Mouse (Mus musculus) thymus, adult 2 months (tissue): ENCODE measurements around the gene Plekhm1. TPM values are rescaled to one million over a fixed set of nuclear protein-coding genes. Genes with fewer than 3 reads are reported as not detected.
"Not testable (repeated sequence)": the region's sequence is repeated elsewhere in the genome, so short reads cannot be mapped to it uniquely, and the experiment has no call there.

Experiments
- DNase-seq: peaks from one replicate; pipeline ENCODE4 v3.0.0; 2021
- H3K27ac ChIP-seq: fragments of 200-500 bp; 2 replicates; pipeline ENCODE4 v1.5.1; 2012; ENCODE audit warnings: low read length, control low read depth; ENCODE audit not compliant: control insufficient read depth, insufficient read depth
- H3K27me3 ChIP-seq: fragments of 200-500 bp; 2 replicates; pipeline ENCODE4 v1.6.1; 2012; ENCODE audit warnings: mild to moderate bottlenecking, low read length, moderate library complexity, mixed read lengths; ENCODE audit not compliant: control insufficient read depth, insufficient read depth
- H3K36me3 ChIP-seq: fragments of 200-500 bp; 2 replicates; pipeline ENCODE4 v1.6.1; 2012; ENCODE audit warnings: mild to moderate bottlenecking, low read length, moderate library complexity; ENCODE audit not compliant: control insufficient read depth, insufficient read depth
- H3K4me1 ChIP-seq: fragments of 200-500 bp; replicated peaks from 2 replicates; pipeline ENCODE4 v1.6.1; 2012; ENCODE audit warnings: low read length; ENCODE audit not compliant: control insufficient read depth, insufficient read depth
- H3K4me3 ChIP-seq: fragments of 200-500 bp; 2 replicates; pipeline ENCODE4 v1.5.1; 2012; ENCODE audit warnings: mild to moderate bottlenecking, low read length, control low read depth, moderate library complexity; ENCODE audit not compliant: control insufficient read depth, insufficient read depth
- CTCF ChIP-seq: fragments of 200-500 bp; IDR thresholded peaks from 2 replicates; pipeline ENCODE4 v1.5.1; 2012; ENCODE audit warnings: mild to moderate bottlenecking, control low read depth, low read length, moderate library complexity, borderline replicate concordance; ENCODE audit not compliant: control insufficient read depth, poor library complexity, insufficient read depth; ENCODE audit errors: extremely low read depth
- POLR2A ChIP-seq: fragments of 200-500 bp; IDR thresholded peaks from 2 replicates; pipeline ENCODE4 v1.6.1; 2012; ENCODE audit warnings: mild to moderate bottlenecking, low read length, control low read depth, moderate library complexity; ENCODE audit not compliant: control insufficient read depth, poor library complexity, insufficient read depth; ENCODE audit errors: extremely low read depth
- WGBS: fragments of 180-500 bp; shearing (Covaris S2); methylation state at CpG from one replicate; pipeline ENCODE4 v1.1.7; 2018; 5-methylcytosine and 5-hydroxymethylcytosine counted together
- polyA plus RNA-seq: library from polyadenylated mRNA; depleted of rRNA; stranded (reverse); fragments of >200 nt; gene quantifications from 2 replicates; pipeline ENCODE4 v1.2.3, GENCODE M21; 2012

Plekhm1 gene
- polyA plus RNA-seq, 1 experiment = 43.6 TPM

- Histone ChIP-seq H3K36me3 (no peaks in the 10 kb centered on the region), H3K4me1 (peaks cover 5% of the 10 kb centered on the region; the same call in 1 of the 2 replicates), H3K27ac (no peak overlapping the region), H3K4me3 (no peak overlapping the region), H3K27me3 (no peaks in the 10 kb centered on the region)
- TF ChIP-seq POLR2A (no peak), CTCF (no peak)
- 30% methylated on average over 5 of the region's 5 CpGs for WGBS
- DNase-seq = no peak
Measured at GRCm38 (mm10) chr11:103419226-103419625, 6.7 kb upstream of the Plekhm1 start.

GRCm38 (mm10) chr11:103413516-103413915 is 1.0 kb upstream of the Plekhm1 start:
- no peak overlapping the region for H3K4me3 ChIP-seq
- H3K27me3 ChIP-seq = no peaks in the 10 kb centered on the region
- no peak for DNase-seq
- no peaks in the 10 kb centered on the region for H3K36me3 ChIP-seq
- TF ChIP-seq POLR2A = no peak
- H3K4me1 ChIP-seq = peaks cover 5% of the 10 kb centered on the region
- 100% methylated on average over 1 of the region's 1 CpGs for WGBS
- H3K27ac ChIP-seq = no peak overlapping the region

GRCm38 (mm10) chr11:103412950-103413423 is 500 bp upstream of the Plekhm1 start:
- H3K4me1 ChIP-seq = peaks cover 5% of the 10 kb centered on the region
- H3K27me3 ChIP-seq = no peaks in the 10 kb centered on the region
- peak overlapping the region; percentile 39 for H3K4me3 ChIP-seq
- DNase-seq = no peak
- 8% methylated on average over 14 of the region's 14 CpGs for WGBS
- no peaks in the 10 kb centered on the region for H3K36me3 ChIP-seq
- no peak for TF ChIP-seq POLR2A
- TF ChIP-seq CTCF = no peak
- H3K27ac ChIP-seq = no peak overlapping the region; the same call in 1 of the 2 replicates

- TF ChIP-seq POLR2A (no peak), CTCF (no peak)
- Histone ChIP-seq H3K4me3 (no peak overlapping the region), H3K4me1 (peaks cover 5% of the 10 kb centered on the region), H3K36me3 (no peaks in the 10 kb centered on the region), H3K27me3 (no peaks in the 10 kb centered on the region), H3K27ac (no peak overlapping the region)
- 93% methylated on average over 1 of the region's 1 CpGs for WGBS
- no peak for DNase-seq
Measured at GRCm38 (mm10) chr11:103411301-103411700, 1.2 kb downstream of the Plekhm1 start.

GRCm38 (mm10) chr11:103408880-103409279 is 3.6 kb downstream of the Plekhm1 start:
- TF ChIP-seq POLR2A (no peak), CTCF (no peak)
- no peaks in the 10 kb centered on the region for H3K36me3 ChIP-seq
- WGBS = 96% methylated on average over 13 of the region's 13 CpGs
- no peak for DNase-seq
- no peaks in the 10 kb centered on the region for H3K27me3 ChIP-seq
- no peak overlapping the region for H3K27ac ChIP-seq
- no peak overlapping the region for H3K4me3 ChIP-seq
- peaks cover 5% of the 10 kb centered on the region for H3K4me1 ChIP-seq

- H3K4me3 ChIP-seq, H3K4me1 ChIP-seq, H3K27ac ChIP-seq, H3K27me3 ChIP-seq, H3K36me3 ChIP-seq, DNase-seq: not testable (repeated sequence)
- whole genome bisulfite sequencing = 87% methylated on average over 5 of the region's 5 CpGs
Measured at GRCm38 (mm10) chr11:103407136-103407535, 5.4 kb downstream of the Plekhm1 start.

- no peak overlapping the region for H3K4me3 ChIP-seq
- no peak for DNase-seq
- no peak overlapping the region for H3K27ac ChIP-seq
- 82% methylated on average over 7 of the region's 7 CpGs for WGBS
- no peaks in the 10 kb centered on the region for H3K4me1 ChIP-seq
- TF ChIP-seq CTCF (no peak), POLR2A (no peak)
- H3K27me3 ChIP-seq = no peaks in the 10 kb centered on the region
- H3K36me3 ChIP-seq = no peaks in the 10 kb centered on the region; the same call in 1 of the 2 replicates
Measured at GRCm38 (mm10) chr11:103406551-103406950, 5.9 kb downstream of the Plekhm1 start.
